ENCODE assay signal across 24 mouse cellular contexts in genomic region chr3:123143412-123143811, GRCm38 (mm10).
A peak's percentile ranks its signal among the peaks of the same experiment; 100 is the strongest.
DNase-seq lines count a peak whose midpoint lies in the region; ATAC-seq and TF ChIP-seq lines count a peak whose summit lies in the region.
"Had no signal": no experiment of that assay in that cellular context is flagged by ENCODE, and none has a peak within 500 bp of the region (broad histone marks: within the 10 kb centered on the region; RNA-seq: fewer than 3 reads in every experiment).

No protein-coding gene starts in this region.

- H3K27ac ChIP-seq in heart, embryonic 15.5 days: peak overlapping the region; percentile 31; the same call in 1 of the 2 replicates
- H3K27ac ChIP-seq in heart, postnatal 0 days (ENCODE audit: low read depth): peak overlapping the region; percentile 54
- no peak overlapping the region for H3K27ac ChIP-seq in liver, postnatal 0 days (ENCODE audit: low read depth)
- H3K27ac ChIP-seq: embryonic facial prominence, embryonic 15.5 days; kidney, postnatal 0 days; limb, embryonic 13.5 days; liver, embryonic 13.5 days; lung, embryonic 15.5 days; midbrain, embryonic 13.5 days; neural tube, embryonic 15.5 days had no signal

- 51% methylated on average over 6 of the region's 6 CpGs for WGBS in heart, embryonic 15.5 days
- 46% methylated on average over 6 of the region's 6 CpGs for WGBS in heart, postnatal 0 days
- 73% methylated on average over 6 of the region's 6 CpGs for WGBS in liver, postnatal 0 days (ENCODE audit: insufficient replicate concordance)

- peak; percentile 52 to 73 for DNase-seq in gastrocnemius, adult 8-10 months (ENCODE audit: low spot score in 2 of 2)
- DNase-seq in gastrocnemius, postnatal 10 days: no peak
- DNase-seq in heart, postnatal 25 days (ENCODE audit: low spot score): no peak
- no peak for DNase-seq in heart, postnatal 0 days (ENCODE audit: low spot score)
- DNase-seq in liver, postnatal 0 days: no peak
- DNase-seq: adrenal gland, postnatal 36 days; B cell, adult 2 months; cerebellum, adult 11-12 months; cerebellum, postnatal 25 days; kidney, adult 11 months; liver, embryonic 13.5 days; lung, postnatal 4 days; retina, postnatal 1 day; right cerebral cortex, postnatal 4 days; thymus, postnatal 14 days had no signal

- no peak overlapping the region for H3K9ac ChIP-seq in heart, embryonic 15.5 days
- H3K9ac ChIP-seq in heart, postnatal 0 days (replicated peaks; ENCODE audit: low read depth, low read length): no peak overlapping the region
- H3K9ac ChIP-seq in liver, postnatal 0 days (replicated peaks): no peak overlapping the region
- H3K9ac ChIP-seq: embryonic facial prominence, embryonic 15.5 days; limb, embryonic 13.5 days; liver, embryonic 13.5 days; lung, embryonic 15.5 days; midbrain, embryonic 13.5 days; neural tube, embryonic 15.5 days had no signal

- H3K4me2 ChIP-seq in heart, embryonic 15.5 days: no peak overlapping the region
- no peak overlapping the region for H3K4me2 ChIP-seq in heart, postnatal 0 days (ENCODE audit: low read depth, low read length)
- no peak overlapping the region for H3K4me2 ChIP-seq in liver, postnatal 0 days (ENCODE audit: low read depth, low read length)
- H3K4me2 ChIP-seq: embryonic facial prominence, embryonic 15.5 days; limb, embryonic 13.5 days; liver, embryonic 13.5 days; lung, embryonic 15.5 days; midbrain, embryonic 13.5 days; neural tube, embryonic 15.5 days had no signal

- no peaks in the 10 kb centered on the region for H3K36me3 ChIP-seq in heart, embryonic 15.5 days
- no peaks in the 10 kb centered on the region for H3K36me3 ChIP-seq in heart, postnatal 0 days (replicated peaks; ENCODE audit: control insufficient read depth, insufficient read depth, low read length)
- no peaks in the 10 kb centered on the region for H3K36me3 ChIP-seq in liver, postnatal 0 days (replicated peaks; ENCODE audit: insufficient read depth, low read length)
- H3K36me3 ChIP-seq: embryonic facial prominence, embryonic 15.5 days; limb, embryonic 13.5 days; liver, embryonic 13.5 days; lung, embryonic 15.5 days; midbrain, embryonic 13.5 days; neural tube, embryonic 15.5 days had no signal

- intact Hi-C loops in heart, postnatal 25 days (cut with DNase I): no loop called here

- H3K4me3 ChIP-seq in heart, embryonic 15.5 days: no peak overlapping the region
- no peak overlapping the region for H3K4me3 ChIP-seq in heart, postnatal 0 days (ENCODE audit: low read depth, low read length)
- H3K4me3 ChIP-seq in liver, postnatal 0 days (ENCODE audit: low read depth, low read length): no peak overlapping the region
- H3K4me3 ChIP-seq: embryonic facial prominence, embryonic 15.5 days; limb, embryonic 13.5 days; liver, embryonic 13.5 days; lung, embryonic 15.5 days; midbrain, embryonic 13.5 days; neural tube, embryonic 15.5 days had no signal

- ATAC-seq in heart, embryonic 15.5 days (replicated peaks; ENCODE audit: insufficient number of reproducible peaks, insufficient read depth, low FRiP score, low read depth): no peak
- ATAC-seq in heart, postnatal 0 days (ENCODE audit: insufficient read depth, low read depth): peak; percentile 21; the same call in 1 of the 2 replicates
- ATAC-seq in liver, postnatal 0 days: no peak
- ATAC-seq in monocyte, adult 5-6 weeks (replicated peaks; ENCODE audit: insufficient number of reproducible peaks, low FRiP score, low TSS enrichment, poor library complexity, severe bottlenecking): no peak
- ATAC-seq: forebrain, embryonic 16.5 days; midbrain, embryonic 13.5 days had no signal

- peaks cover 35% of the 10 kb centered on the region for H3K4me1 ChIP-seq in heart, embryonic 15.5 days (replicated peaks)
- peaks cover 34% of the 10 kb centered on the region for H3K4me1 ChIP-seq in heart, postnatal 0 days (ENCODE audit: control insufficient read depth, insufficient read depth)
- H3K4me1 ChIP-seq in liver, postnatal 0 days (ENCODE audit: insufficient read depth): no peaks in the 10 kb centered on the region
- H3K4me1 ChIP-seq: limb, embryonic 13.5 days; liver, embryonic 13.5 days; midbrain, embryonic 13.5 days; neural tube, embryonic 15.5 days had no signal

- no peaks in the 10 kb centered on the region for H3K27me3 ChIP-seq in heart, embryonic 15.5 days
- no peaks in the 10 kb centered on the region for H3K27me3 ChIP-seq in heart, postnatal 0 days (ENCODE audit: control insufficient read depth, insufficient read depth, low read length)
- H3K27me3 ChIP-seq in liver, postnatal 0 days (ENCODE audit: insufficient read depth, low read length): no peaks in the 10 kb centered on the region
- H3K27me3 ChIP-seq: embryonic facial prominence, embryonic 15.5 days; limb, embryonic 13.5 days; liver, embryonic 13.5 days; lung, embryonic 15.5 days; midbrain, embryonic 13.5 days; neural tube, embryonic 15.5 days had no signal

- no peak for TF ChIP-seq EP300 in heart, postnatal 0 days (IDR thresholded peaks at IDR 0.05; ENCODE audit: low read depth)
- TF ChIP-seq EP300 in liver, postnatal 0 days (IDR thresholded peaks at IDR 0.05; ENCODE audit: low read depth): no peak

- no peak for TF ChIP-seq CTCF in heart, postnatal 0 days (IDR thresholded peaks at IDR 0.05; ENCODE audit: low read depth)
- no peak for TF ChIP-seq CTCF in liver, postnatal 0 days (IDR thresholded peaks at IDR 0.05; ENCODE audit: low read depth)

- no peaks in the 10 kb centered on the region for H3K9me3 ChIP-seq in heart, embryonic 15.5 days (replicated peaks)
- H3K9me3 ChIP-seq in heart, postnatal 0 days (replicated peaks; ENCODE audit: control insufficient read depth, low read length): no peaks in the 10 kb centered on the region
- no peaks in the 10 kb centered on the region for H3K9me3 ChIP-seq in liver, postnatal 0 days (ENCODE audit: low read length)
- H3K9me3 ChIP-seq: embryonic facial prominence, embryonic 15.5 days; limb, embryonic 13.5 days; liver, embryonic 13.5 days; lung, embryonic 15.5 days; midbrain, embryonic 13.5 days; neural tube, embryonic 15.5 days had no signal

Comparison
In these comparisons a context has a peak if more than half of its experiments do, and no peak if none do; other contexts are left out.
1. DNase-seq: peak in gastrocnemius, adult 8-10 months (2 of 2); none in gastrocnemius, postnatal 10 days (single experiment), heart, postnatal 25 days (single experiment), heart, postnatal 0 days (single experiment) and liver, postnatal 0 days (single experiment).